Mouse (Mus musculus) kidney, adult 8-10 months (tissue): Measurements from ENCODE around the gene Catip.
A peak's percentile ranks its signal among the peaks of the same experiment; 100 is the strongest.

Experiments
- DNase-seq, 2 experiments: peaks; one replicate each; pipeline ENCODE4 v3.0.0; 2022

Catip gene

GRCm38 (mm10) chr1:74343161-74343560 lies 18.7 kb upstream of the Catip start:
- peak; percentile 66 to 72 for DNase-seq

GRCm38 (mm10) chr1:74344163-74344916 lies 17.6 kb upstream of the Catip start:
- no peak for DNase-seq

- DNase-seq, result no peak
Observed at GRCm38 (mm10) chr1:74351185-74351769, 10.6 kb upstream of the Catip start.

- no peak for DNase-seq
Observed at GRCm38 (mm10) chr1:74352532-74353096, 9.3 kb upstream of the Catip start.

GRCm38 (mm10) chr1:74353453-74354229 lies 8.3 kb upstream of the Catip start:
- no peak for DNase-seq

- no peak for DNase-seq
Observed at GRCm38 (mm10) chr1:74357531-74357930, 4.4 kb upstream of the Catip start.

GRCm38 (mm10) chr1:74359952-74360517 lies 1.9 kb upstream of the Catip start:
- DNase-seq, result no peak

- DNase-seq, result no peak
Observed at GRCm38 (mm10) chr1:74362325-74363229, 669 bp downstream of the Catip start.

GRCm38 (mm10) chr1:74363437-74363836 lies 1.5 kb downstream of the Catip start:
- no peak for DNase-seq

GRCm38 (mm10) chr1:74364270-74364669 lies 2.4 kb downstream of the Catip start:
- no peak for DNase-seq

- no peak for DNase-seq
Observed at GRCm38 (mm10) chr1:74367886-74368645, 6.2 kb downstream of the Catip start.

GRCm38 (mm10) chr1:74370040-74370439 lies 8.1 kb downstream of the Catip start:
- DNase-seq, result no peak

GRCm38 (mm10) chr1:74373372-74373771 lies 11.5 kb downstream of the Catip start:
- no peak for DNase-seq

GRCm38 (mm10) chr1:74374980-74375379 lies 13.1 kb downstream of the Catip start, which contains the start of gene Slc11a1:
Gene Slc11a1 (plus strand): TSS chr1:74375195.
- no peak for DNase-seq

- DNase-seq, result no peak
Observed at GRCm38 (mm10) chr1:74375561-74375960, 13.7 kb downstream of the Catip start.

GRCm38 (mm10) chr1:74376396-74376795 lies 14.5 kb downstream of the Catip start:
- DNase-seq, result no peak

GRCm38 (mm10) chr1:74379058-74379504 lies 17.2 kb downstream of the Catip start:
- DNase-seq, result no peak

GRCm38 (mm10) chr1:74380484-74380883 lies 18.6 kb downstream of the Catip start:
- DNase-seq, result no peak

GRCm38 (mm10) chr1:74381588-74382021 lies 19.7 kb downstream of the Catip start:
- no peak for DNase-seq

- DNase-seq, result no peak
Observed at GRCm38 (mm10) chr1:74383385-74383784, 21.5 kb downstream of the Catip start.

- DNase-seq, result no peak
Observed at GRCm38 (mm10) chr1:74384525-74384924, 22.6 kb downstream of the Catip start.
